Mouse (Mus musculus): ENCODE results near the gene Mme.

GRCm38 (mm10) chr3:63413046-63413911, 171.9 kb downstream of the Mme start:
- TF ChIP-seq CTCF (IDR thresholded peaks at IDR 0.05; ENCODE audit: low read depth) (no peak), EP300 (optimal IDR thresholded peaks at IDR 0.05) (no peak)
